Mouse (Mus musculus) hindbrain, embryonic 16.5 days (tissue): ENCODE measurements at regions not wholly inside any gene's neighbourhood (a gene's known extent, or its start where the extent isn't known, plus 50 kb on each side); places are given as distances from the start of the nearest gene placed in this dataset.

Experiments used
- ATAC-seq: fragments of 200-750 bp; cut with Nextera tagmentation; 2 replicates; pipeline ENCODE4 v1.8.0; 2017; ENCODE audit warnings: moderate TSS enrichment, moderate library complexity
- H3K27ac ChIP-seq: fragments of 300-500 bp; sonication (generic); 2 replicates; pipeline ENCODE4 v1.5.1; 2014; ENCODE audit warnings: low read depth, mild to moderate bottlenecking, control low read depth, low read length, moderate library complexity
- H3K27me3 ChIP-seq: fragments of 300-500 bp; sonication (generic); replicated peaks from 2 replicates; pipeline ENCODE4 v1.6.1; 2014; ENCODE audit warnings: low read length; ENCODE audit not compliant: control insufficient read depth, insufficient read depth
- H3K36me3 ChIP-seq: fragments of 300-500 bp; sonication (generic); 2 replicates; pipeline ENCODE4 v1.6.1; 2014; ENCODE audit warnings: mild to moderate bottlenecking, low read length, moderate library complexity, mixed read lengths; ENCODE audit not compliant: control insufficient read depth, insufficient read depth
- H3K4me1 ChIP-seq: fragments of 300-500 bp; sonication (generic); 2 replicates; pipeline ENCODE4 v1.6.1; 2014; ENCODE audit warnings: low read depth, low read length; ENCODE audit not compliant: control insufficient read depth, insufficient read depth
- H3K4me2 ChIP-seq: fragments of 300-500 bp; sonication (generic); 2 replicates; pipeline ENCODE4 v1.6.1; 2014; ENCODE audit warnings: mild to moderate bottlenecking, low read length, control low read depth, moderate library complexity
- H3K4me3 ChIP-seq: fragments of 300-500 bp; sonication (generic); 2 replicates; pipeline ENCODE4 v1.5.1; 2014; ENCODE audit warnings: mild to moderate bottlenecking, low read length, control low read depth, moderate library complexity
- H3K9ac ChIP-seq: fragments of 300-500 bp; sonication (generic); 2 replicates; pipeline ENCODE4 v1.6.1; 2014; ENCODE audit warnings: low read depth, mild to moderate bottlenecking, control low read depth, low read length, moderate library complexity
- H3K9me3 ChIP-seq: fragments of 300-500 bp; sonication (generic); 2 replicates; pipeline ENCODE4 v1.6.1; 2014; ENCODE audit warnings: mild to moderate bottlenecking, low read length, moderate library complexity; ENCODE audit not compliant: control insufficient read depth
- WGBS: fragments of 180-500 bp; shearing (Covaris S2); extraction: QIAGEN DNeasy Blood & Tissue Kit; methylation state at CpG from one replicate; pipeline ENCODE4 v1.1.7; 2014; 5-methylcytosine and 5-hydroxymethylcytosine counted together

DNA sequence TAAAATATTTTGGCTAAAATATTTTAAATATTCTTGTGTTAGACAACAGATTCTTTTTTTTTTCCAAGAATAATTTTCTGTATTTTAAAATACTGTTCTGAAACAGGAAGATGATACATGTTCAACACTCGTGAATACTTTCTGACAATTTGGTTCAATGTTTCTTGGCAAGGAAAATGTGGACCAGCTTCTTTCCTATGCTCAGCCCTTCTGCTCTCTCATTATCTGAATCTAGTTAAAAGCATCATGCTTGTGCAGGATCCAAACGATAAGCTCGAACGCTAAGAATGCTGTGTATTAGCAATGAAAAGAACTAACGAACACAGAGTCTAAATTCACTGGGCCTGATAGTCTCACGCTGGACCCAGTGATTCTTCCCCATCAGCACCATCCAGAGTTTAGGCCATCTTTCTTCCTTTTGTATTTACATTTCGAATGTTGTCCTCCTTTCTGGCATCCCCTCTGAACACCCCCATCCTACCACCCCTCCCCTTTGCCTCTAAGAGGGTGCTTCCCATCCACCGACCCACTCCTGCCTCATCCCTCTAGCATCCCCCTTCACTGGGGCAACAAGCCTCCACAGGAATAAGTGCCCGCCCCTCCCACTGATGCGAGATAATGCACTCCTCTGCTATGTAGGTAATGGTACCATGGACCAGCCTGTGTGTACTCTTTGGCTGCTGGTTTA lies 200.8 kb upstream of the Luzp2 start:
- no peak overlapping the region for H3K4me3 ChIP-seq
- H3K9ac ChIP-seq, result no peak overlapping the region
- H3K9me3 ChIP-seq, result no peaks in the 10 kb centered on the region
- WGBS, result 85% methylated on average over 10 of the region's 10 CpGs
- no peak overlapping the region for H3K27ac ChIP-seq
- H3K36me3 ChIP-seq, result no peaks in the 10 kb centered on the region
- H3K4me2 ChIP-seq, result no peak overlapping the region
- no peaks in the 10 kb centered on the region for H3K4me1 ChIP-seq
- no peaks in the 10 kb centered on the region for H3K27me3 ChIP-seq
- no peak for ATAC-seq

DNA sequence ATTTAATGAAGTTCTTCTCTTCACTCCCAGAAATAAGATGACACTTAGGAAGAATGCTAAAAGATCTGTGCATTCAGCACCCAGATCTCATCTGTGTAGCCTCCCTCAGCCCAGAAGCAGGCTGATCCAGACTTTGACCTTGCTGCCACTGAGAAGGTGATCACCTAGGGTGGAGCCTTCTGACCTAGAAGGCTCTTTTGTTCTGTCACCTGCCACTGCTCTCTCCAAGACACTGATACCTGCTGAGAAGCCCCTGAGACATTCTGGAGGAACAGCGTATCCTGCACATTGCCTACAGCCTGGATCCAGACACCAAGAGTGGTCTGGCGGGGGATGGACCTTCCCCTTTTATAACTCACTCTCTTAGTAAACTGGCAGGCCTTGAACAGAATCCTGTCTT lies 190.0 kb upstream of the Luzp2 start:
- H3K4me3 ChIP-seq, result no peak overlapping the region
- ATAC-seq, result no peak
- H3K9me3 ChIP-seq, result no peaks in the 10 kb centered on the region
- H3K4me2 ChIP-seq, result no peak overlapping the region
- H3K36me3 ChIP-seq, result no peaks in the 10 kb centered on the region
- no peak overlapping the region for H3K27ac ChIP-seq
- H3K4me1 ChIP-seq, result no peaks in the 10 kb centered on the region
- no peak overlapping the region for H3K9ac ChIP-seq
- WGBS, result 93% methylated on average over 2 of the region's 2 CpGs
- H3K27me3 ChIP-seq, result no peaks in the 10 kb centered on the region

DNA sequence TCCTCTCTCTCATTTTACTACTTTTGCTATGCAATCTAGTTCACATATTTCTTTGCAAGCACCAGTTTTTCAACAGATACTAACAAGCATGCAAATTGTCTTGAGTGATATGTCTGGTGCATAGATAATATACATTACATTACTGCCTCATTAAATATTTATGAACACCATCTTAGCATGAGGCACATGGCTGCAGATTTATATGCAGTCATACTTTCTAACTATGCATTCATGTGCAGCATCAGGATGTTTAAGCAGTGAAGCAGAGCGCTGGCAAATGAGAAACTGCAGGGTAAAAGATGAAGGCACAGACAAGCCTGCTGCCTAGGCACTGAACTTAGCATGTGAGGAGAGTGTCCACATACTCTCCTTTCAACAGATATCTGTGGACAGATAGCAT lies 186.3 kb upstream of the Luzp2 start:
- Histone ChIP-seq H3K9me3 (no peaks in the 10 kb centered on the region), H3K9ac (no peak overlapping the region), H3K27me3 (no peaks in the 10 kb centered on the region), H3K4me3 (no peak overlapping the region), H3K4me2 (no peak overlapping the region), H3K36me3 (no peaks in the 10 kb centered on the region), H3K27ac (no peak overlapping the region), H3K4me1 (no peaks in the 10 kb centered on the region)
- WGBS, result 54% methylated on average over 1 of the region's 1 CpGs
- peak; percentile 52; the same call in 1 of the 2 replicates for ATAC-seq
